Mouse (Mus musculus): ENCODE results near the gene Glis1. TPM values are rescaled to one million over a fixed set of nuclear protein-coding genes. Genes with fewer than 3 reads are reported as not detected.

The Glis1 gene
- total RNA-seq, 2 experiments from 2014 or later: 0.38 to 0.53 TPM

- DNase-seq (ENCODE audit: low spot score): no peak
Observed at GRCm38 (mm10) chr4:107683006-107683756, 248.8 kb downstream of the Glis1 start.

GRCm38 (mm10) chr4:107684130-107684529 lies 249.7 kb downstream of the Glis1 start, which contains the start of gene Dmrtb1:
Gene Dmrtb1 (minus strand): TSS chr4:107684230.
- DNase-seq (ENCODE audit: low spot score): no peak

Small RNA genes within 50 kb of the gene (microRNA-seq; reads per million reads assigned to microRNA genes)
- not detected for gene Gm24804

Other genes starting within 250 kb of the Glis1 start
- gene Ldlrad1, start 225.4 kb upstream of the Glis1 start, total RNA-seq (2021): not detected
- gene Lrrc42, start 181.1 kb upstream of the Glis1 start, total RNA-seq (2021): 1 to 10 TPM; 7.9 to 9.5 TPM
- 1 to 10 TPM; 9.2 to 9.7 TPM for gene Hspb11, start 181.0 kb upstream of the Glis1 start, total RNA-seq (2021)
- not detected for gene Dio1, start 127.4 kb upstream of the Glis1 start, total RNA-seq (2021)
- 1 to 10 TPM; 8.2 to 9.0 TPM for gene Yipf1, start 120.2 kb upstream of the Glis1 start, total RNA-seq (2021)
- gene Ndc1, start 66.8 kb upstream of the Glis1 start, total RNA-seq (2021): 1 to 10 TPM; 5.7 to 6.8 TPM
- gene Dmrtb1, start 249.6 kb downstream of the Glis1 start, total RNA-seq (2021): not detected